Mouse (Mus musculus): ENCODE measurements around the gene Vipr2. TPM values are rescaled to one million over a fixed set of nuclear protein-coding genes. Genes with fewer than 3 reads are reported as not detected.

Gene Vipr2
- polyA plus RNA-seq, 1 experiment from 2014 or later = 1.8 TPM

DNA sequence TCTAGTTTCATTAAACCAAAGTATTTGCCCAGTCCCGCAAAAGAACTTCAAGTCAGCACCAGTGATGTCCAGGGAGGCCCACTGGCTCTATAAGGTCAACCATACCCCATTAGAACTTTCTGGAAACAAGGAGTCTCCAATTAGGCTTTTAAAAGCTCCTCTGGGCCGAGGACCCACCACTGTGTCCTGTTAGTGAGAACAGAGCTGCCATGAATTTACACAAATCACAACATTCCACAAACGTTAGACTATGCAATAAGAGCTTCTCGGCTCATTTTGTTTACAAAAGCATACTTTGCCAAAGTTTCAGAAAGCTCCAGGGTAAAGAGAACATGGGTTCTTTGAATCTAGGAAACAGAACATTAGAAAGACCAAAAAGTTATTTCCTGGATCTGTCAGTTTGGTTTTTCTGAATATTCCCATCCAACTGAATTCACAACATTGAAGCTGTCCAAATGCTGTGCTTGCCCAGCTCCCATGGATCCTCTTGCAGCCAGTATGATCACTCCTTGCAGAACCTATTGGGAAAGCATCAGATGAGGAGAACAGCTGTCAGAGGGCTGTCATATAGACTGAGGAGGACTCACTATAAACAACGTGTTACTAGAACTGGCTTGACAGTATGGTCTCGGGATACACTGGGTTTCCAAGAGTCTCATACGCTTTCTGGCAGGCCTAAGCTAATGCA, 33.6 kb downstream of the Vipr2 start:
- no peaks in the 10 kb centered on the region for H3K4me1 ChIP-seq
- H3K27me3 ChIP-seq (ENCODE audit: low read depth, poor library complexity, severe bottlenecking) = no peaks in the 10 kb centered on the region
- no peaks in the 10 kb centered on the region for H3K9me3 ChIP-seq (replicated peaks)
- H3K27ac ChIP-seq = no peak overlapping the region
- no peaks in the 10 kb centered on the region for H3K36me3 ChIP-seq
- H3K4me3 ChIP-seq = no peak overlapping the region
- no peak for DNase-seq (ENCODE audit: low spot score)
- WGBS = 84% methylated on average over 7 of the region's 7 CpGs

DNA sequence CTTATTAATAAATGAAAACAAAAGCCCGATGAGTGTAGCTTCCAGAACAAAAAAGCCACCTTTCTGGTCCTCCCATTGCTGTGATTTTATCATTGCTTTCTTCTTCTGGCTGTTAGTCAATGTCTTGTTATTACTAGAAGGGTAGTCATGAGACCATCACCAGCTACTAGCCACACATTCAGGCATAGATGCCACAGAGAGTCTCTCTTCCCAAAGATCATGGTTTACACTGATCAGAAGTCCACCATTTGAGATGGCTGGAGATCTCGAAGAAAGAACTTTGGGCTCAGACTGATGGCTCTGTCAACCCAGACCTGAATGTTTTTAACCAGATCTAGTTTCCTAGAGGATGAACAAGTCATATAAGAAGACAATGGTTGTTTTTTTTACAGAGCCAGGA, 38.3 kb downstream of the Vipr2 start:
- H3K9me3 ChIP-seq (replicated peaks) = no peaks in the 10 kb centered on the region
- no peak for DNase-seq (ENCODE audit: low spot score)
- H3K36me3 ChIP-seq = no peaks in the 10 kb centered on the region
- H3K27ac ChIP-seq = no peak overlapping the region
- WGBS = 86% methylated on average over 2 of the region's 2 CpGs
- H3K4me1 ChIP-seq = no peaks in the 10 kb centered on the region
- H3K4me3 ChIP-seq = no peak overlapping the region
- no peaks in the 10 kb centered on the region for H3K27me3 ChIP-seq (ENCODE audit: low read depth, poor library complexity, severe bottlenecking)

DNA sequence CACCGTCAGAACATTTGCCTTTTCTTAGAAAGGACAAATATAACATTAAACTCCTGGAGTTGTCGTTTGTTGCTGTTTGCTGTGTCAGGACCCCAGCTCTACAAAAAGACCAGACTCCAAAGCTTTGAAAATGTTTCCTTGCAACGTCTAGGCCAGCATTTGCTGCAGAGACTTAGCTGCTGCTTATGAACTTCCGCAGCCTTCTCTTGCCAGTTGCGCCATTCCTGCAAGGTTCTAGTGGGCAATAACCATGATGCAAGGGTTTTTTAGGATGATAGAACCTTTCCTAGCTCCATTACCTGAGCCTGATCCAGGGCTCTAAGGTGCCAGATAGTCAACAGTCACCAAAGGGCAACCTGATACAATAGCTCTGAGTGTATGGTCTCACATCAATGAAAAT, 38.9 kb downstream of the Vipr2 start:
- H3K4me1 ChIP-seq = no peaks in the 10 kb centered on the region
- 88% methylated on average over 5 of the region's 5 CpGs for WGBS
- H3K36me3 ChIP-seq = no peaks in the 10 kb centered on the region
- no peak overlapping the region for H3K4me3 ChIP-seq
- no peak overlapping the region for H3K27ac ChIP-seq
- no peak for DNase-seq (ENCODE audit: low spot score)
- no peaks in the 10 kb centered on the region for H3K9me3 ChIP-seq (replicated peaks)
- no peaks in the 10 kb centered on the region for H3K27me3 ChIP-seq (ENCODE audit: low read depth, poor library complexity, severe bottlenecking)

DNA sequence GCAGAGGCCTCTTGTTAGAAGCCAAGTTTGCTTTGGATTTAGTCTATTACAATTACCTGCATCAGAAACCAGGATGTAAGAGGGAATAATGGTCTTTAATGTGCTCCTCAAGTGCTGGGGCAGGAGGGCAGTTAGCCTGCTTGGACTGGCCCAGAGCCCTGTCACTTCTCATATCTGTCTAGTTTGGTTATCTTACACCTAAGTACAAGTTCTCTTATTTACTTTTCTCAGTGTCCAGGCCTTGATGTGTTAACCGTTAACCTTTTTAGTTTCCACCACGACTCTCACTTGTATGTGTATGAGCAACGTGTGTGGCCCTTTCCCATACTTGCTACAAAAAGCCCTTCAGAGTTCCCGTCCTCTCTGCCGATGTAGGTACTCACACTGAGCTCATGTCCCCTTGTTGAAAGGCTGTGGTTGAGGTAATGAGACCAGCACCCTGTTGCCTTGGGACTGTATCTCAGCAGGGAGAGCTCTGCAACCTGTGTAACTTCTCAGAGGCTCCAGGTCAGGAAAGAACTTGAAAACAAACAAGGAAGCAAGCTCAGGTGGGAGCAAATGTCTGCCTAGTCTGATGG, 39.9 kb downstream of the Vipr2 start:
- no peak overlapping the region for H3K27ac ChIP-seq
- no peaks in the 10 kb centered on the region for H3K4me1 ChIP-seq
- H3K27me3 ChIP-seq (ENCODE audit: low read depth, poor library complexity, severe bottlenecking) = no peaks in the 10 kb centered on the region
- H3K36me3 ChIP-seq = no peaks in the 10 kb centered on the region
- 91% methylated on average over 5 of the region's 5 CpGs for WGBS
- no peak for DNase-seq (ENCODE audit: low spot score)
- H3K4me3 ChIP-seq = no peak overlapping the region
- H3K9me3 ChIP-seq (replicated peaks) = no peaks in the 10 kb centered on the region

DNA sequence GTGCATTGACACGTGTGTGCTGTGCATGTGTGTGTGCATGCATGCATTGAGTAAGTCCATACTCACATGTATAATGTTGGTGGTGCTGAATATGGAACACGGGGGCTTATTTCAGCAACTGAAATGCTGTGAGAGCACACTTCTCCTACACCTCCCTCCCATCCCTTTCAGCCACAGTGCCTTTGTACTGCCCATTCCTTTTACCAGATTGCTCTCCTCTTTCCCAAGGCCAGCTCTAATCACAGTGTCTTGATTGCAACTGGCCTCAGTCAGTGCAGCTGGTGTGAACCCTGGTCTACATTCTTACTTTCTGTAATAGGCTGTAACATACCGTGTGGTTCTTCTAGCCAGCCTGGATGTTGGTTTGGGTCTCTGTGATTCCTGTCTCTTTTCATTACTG, 41.5 kb downstream of the Vipr2 start:
- Histone ChIP-seq H3K27ac (no peak overlapping the region), H3K9me3 (replicated peaks) (no peaks in the 10 kb centered on the region), H3K4me3 (no peak overlapping the region), H3K4me1 (no peaks in the 10 kb centered on the region), H3K36me3 (no peaks in the 10 kb centered on the region), H3K27me3 (ENCODE audit: low read depth, poor library complexity, severe bottlenecking) (no peaks in the 10 kb centered on the region)
- 86% methylated on average over 3 of the region's 3 CpGs for WGBS
- DNase-seq (ENCODE audit: low spot score) = no peak

DNA sequence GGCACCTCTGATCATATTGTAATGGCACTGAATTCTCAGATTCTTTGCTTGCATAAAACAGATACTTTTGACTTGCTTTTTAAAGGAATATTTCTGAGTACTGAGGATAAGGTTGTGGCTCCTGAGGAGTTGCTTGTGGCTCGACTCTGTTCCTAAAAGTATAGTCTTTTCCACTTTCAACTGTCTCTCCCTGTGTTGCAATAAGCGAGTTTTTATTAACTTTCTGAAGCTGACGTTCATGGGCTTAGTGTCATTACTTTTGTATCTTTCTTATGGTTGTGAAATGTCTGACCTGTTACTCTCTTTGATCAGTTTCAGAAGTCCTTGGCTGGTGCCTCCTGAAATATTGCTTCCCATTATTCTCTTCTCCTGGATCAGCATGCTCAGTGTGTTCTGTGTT, 46.3 kb downstream of the Vipr2 start:
- Histone ChIP-seq H3K9me3 (replicated peaks) (no peaks in the 10 kb centered on the region), H3K36me3 (no peaks in the 10 kb centered on the region), H3K27ac (no peak overlapping the region), H3K4me3 (no peak overlapping the region), H3K27me3 (ENCODE audit: low read depth, poor library complexity, severe bottlenecking) (no peaks in the 10 kb centered on the region), H3K4me1 (no peaks in the 10 kb centered on the region)
- DNase-seq (ENCODE audit: low spot score) = no peak
- WGBS = 82% methylated on average over 3 of the region's 3 CpGs

DNA sequence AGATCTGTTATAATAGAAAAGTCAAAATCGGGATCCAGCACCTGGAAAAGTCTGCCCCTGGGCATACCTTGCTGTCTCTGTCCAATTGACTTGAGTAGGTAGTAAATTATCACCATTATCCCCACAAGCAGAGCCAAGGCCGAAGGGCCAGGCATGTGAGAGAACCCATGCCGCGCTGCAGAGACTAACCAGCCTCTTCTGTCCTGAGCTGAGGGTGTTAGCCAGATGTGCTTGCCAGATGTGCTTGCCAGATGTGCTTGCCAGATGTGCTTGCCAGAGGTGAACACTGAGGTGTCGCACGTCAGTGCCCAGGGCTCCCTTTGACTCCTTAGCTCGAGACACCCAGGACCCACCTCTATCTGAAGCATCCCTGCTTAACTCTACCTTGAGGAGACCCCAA, 53.4 kb downstream of the Vipr2 start:
- H3K27me3 ChIP-seq (ENCODE audit: low read depth, poor library complexity, severe bottlenecking) = no peaks in the 10 kb centered on the region
- peaks cover 6% of the 10 kb centered on the region for H3K4me1 ChIP-seq
- no peaks in the 10 kb centered on the region for H3K9me3 ChIP-seq (replicated peaks)
- no peak overlapping the region for H3K4me3 ChIP-seq
- WGBS = 56% methylated on average over 7 of the region's 7 CpGs
- no peak overlapping the region for H3K27ac ChIP-seq
- DNase-seq (ENCODE audit: low spot score) = peak; percentile 39
- H3K36me3 ChIP-seq = no peaks in the 10 kb centered on the region

DNA sequence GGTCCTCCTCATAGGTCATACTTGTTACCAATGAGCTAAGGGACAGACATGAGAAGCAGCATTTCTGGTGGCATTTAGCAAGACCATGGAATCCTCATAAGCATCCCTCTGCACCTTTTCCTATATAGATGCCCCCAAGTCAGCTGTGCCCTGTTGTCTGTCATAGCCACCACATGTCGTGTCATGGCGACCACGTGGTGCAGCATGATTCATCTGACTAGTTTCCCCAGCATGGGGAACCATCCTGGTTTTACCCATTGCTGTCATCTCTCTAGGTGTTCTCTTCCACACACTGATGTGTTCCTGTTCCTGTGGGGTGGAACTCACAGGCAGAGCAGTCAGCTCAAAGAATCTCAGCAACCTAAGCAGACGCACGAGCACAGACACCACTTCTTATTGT, 55.4 kb downstream of the Vipr2 start:
- Histone ChIP-seq H3K4me1 (peaks cover 6% of the 10 kb centered on the region), H3K36me3 (no peaks in the 10 kb centered on the region), H3K4me3 (no peak overlapping the region), H3K27me3 (ENCODE audit: low read depth, poor library complexity, severe bottlenecking) (no peaks in the 10 kb centered on the region), H3K27ac (no peak overlapping the region), H3K9me3 (replicated peaks) (no peaks in the 10 kb centered on the region)
- no peak for DNase-seq (ENCODE audit: low spot score)
- 92% methylated on average over 5 of the region's 5 CpGs for WGBS

DNA sequence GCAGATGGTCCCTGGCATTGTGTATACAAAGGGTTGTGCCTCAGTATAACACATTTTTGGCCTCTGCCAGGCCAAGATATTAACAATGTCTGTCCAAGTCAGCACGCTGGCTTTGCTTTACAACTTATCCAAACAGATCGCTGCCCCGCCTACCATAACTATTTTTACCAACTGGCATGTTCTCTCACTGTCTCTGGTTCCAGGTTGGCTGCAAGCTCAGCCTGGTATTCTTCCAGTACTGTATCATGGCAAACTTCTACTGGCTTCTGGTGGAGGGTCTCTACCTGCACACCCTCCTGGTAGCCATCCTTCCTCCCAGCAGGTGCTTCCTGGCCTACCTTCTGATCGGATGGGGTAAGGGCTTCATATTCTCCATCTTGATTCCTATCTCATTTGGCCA, 58.4 kb downstream of the Vipr2 start:
- DNase-seq (ENCODE audit: low spot score) = no peak
- H3K9me3 ChIP-seq (replicated peaks) = no peaks in the 10 kb centered on the region
- H3K27ac ChIP-seq = no peak overlapping the region
- peaks cover 3% of the 10 kb centered on the region for H3K4me1 ChIP-seq
- H3K27me3 ChIP-seq (ENCODE audit: low read depth, poor library complexity, severe bottlenecking) = no peaks in the 10 kb centered on the region
- no peaks in the 10 kb centered on the region for H3K36me3 ChIP-seq
- WGBS = 94% methylated on average over 4 of the region's 4 CpGs
- no peak overlapping the region for H3K4me3 ChIP-seq

DNA sequence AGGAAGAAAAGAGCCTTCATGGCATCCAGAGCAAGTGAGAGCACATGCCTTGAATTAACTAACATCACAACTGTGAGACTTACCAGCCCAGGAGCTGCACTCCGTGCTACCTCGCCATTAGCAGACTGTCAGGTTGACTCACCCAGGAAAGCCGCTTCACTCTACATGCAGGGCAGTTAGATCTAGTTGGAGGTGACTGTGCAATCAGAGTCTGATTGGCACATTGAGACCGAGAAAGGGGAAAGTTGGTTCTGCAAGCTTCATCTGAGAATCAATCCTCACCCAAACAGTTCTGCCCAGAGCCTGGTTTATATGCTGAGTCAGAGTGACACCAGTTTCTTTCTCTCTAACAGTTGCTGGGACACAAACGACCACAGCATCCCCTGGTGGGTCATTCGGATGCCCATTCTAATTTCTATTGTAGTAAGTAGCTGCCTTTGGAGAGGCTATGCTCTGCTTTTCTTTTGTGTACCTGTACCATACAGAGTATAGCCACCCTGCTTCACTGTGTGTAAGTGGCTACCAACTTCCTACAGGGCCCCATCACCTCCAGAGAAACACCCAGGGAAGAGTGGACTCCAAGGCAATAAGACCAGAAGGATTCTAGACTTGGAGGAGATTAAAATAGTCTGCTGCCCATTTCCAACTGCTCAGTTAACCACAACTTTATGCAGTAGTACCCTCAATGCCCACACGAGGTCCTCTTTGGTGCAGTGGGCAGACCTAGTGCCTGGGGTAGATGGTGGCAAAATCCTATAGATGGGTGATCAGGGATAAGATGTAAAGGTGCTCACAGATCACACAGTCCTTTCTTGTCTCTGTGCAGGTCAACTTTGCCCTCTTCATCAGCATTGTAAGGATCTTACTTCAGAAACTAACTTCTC, 61.0 kb downstream of the Vipr2 start:
- 82% methylated on average over 7 of the region's 7 CpGs for WGBS
- no peaks in the 10 kb centered on the region for H3K9me3 ChIP-seq (replicated peaks)
- no peaks in the 10 kb centered on the region for H3K4me1 ChIP-seq
- no peak overlapping the region for H3K27ac ChIP-seq
- no peak for DNase-seq (ENCODE audit: low spot score)
- H3K27me3 ChIP-seq (ENCODE audit: low read depth, poor library complexity, severe bottlenecking) = no peaks in the 10 kb centered on the region
- H3K4me3 ChIP-seq = no peak overlapping the region
- no peaks in the 10 kb centered on the region for H3K36me3 ChIP-seq

DNA sequence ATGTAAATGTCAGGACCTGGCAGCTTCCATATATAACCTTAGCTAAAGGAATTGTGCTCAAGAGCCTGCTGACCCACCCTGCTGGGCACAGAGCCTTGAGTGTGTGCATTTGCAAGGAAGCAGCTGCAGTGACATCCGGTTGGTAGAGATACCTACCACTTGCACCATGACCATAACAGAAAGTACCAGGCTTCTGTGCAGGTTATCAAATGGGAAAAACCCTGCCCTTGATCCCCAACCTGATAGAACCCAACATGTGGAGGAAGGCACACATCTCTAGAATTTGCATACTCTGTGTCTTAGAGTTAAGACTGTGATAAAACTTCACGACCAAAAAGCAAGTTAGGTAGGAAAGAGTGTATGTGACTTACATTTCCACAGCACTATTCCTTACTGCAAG, 63.1 kb downstream of the Vipr2 start:
- Histone ChIP-seq H3K4me3 (no peak overlapping the region), H3K27ac (no peak overlapping the region), H3K27me3 (ENCODE audit: low read depth, poor library complexity, severe bottlenecking) (no peaks in the 10 kb centered on the region), H3K36me3 (no peaks in the 10 kb centered on the region), H3K9me3 (replicated peaks) (no peaks in the 10 kb centered on the region), H3K4me1 (no peaks in the 10 kb centered on the region)
- WGBS = 85% methylated on average over 2 of the region's 2 CpGs
- DNase-seq (ENCODE audit: low spot score) = no peak

DNA sequence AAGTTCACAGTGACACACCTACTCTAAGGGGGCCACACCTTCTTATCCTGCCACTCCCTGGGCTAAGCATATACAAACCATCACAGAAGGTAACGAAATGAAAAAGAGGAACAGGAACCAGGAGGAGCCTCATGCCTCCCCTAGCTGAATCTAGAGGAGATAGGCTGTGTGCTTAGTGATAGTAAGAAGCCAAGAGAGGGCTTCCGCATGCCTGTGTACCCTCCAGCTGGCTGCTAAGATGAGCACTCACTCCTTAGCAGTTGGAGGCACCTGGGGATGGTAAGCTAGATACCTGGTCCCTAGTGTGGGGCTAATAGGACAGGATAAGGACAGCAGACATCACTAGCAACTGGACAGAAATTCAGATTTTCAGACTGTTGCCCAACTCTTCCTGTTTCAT, 64.3 kb downstream of the Vipr2 start:
- 95% methylated on average over 2 of the region's 2 CpGs for WGBS
- Histone ChIP-seq H3K27ac (no peak overlapping the region), H3K36me3 (no peaks in the 10 kb centered on the region), H3K4me1 (no peaks in the 10 kb centered on the region), H3K27me3 (ENCODE audit: low read depth, poor library complexity, severe bottlenecking) (no peaks in the 10 kb centered on the region), H3K9me3 (replicated peaks) (no peaks in the 10 kb centered on the region), H3K4me3 (no peak overlapping the region)
- DNase-seq (ENCODE audit: low spot score) = no peak

DNA sequence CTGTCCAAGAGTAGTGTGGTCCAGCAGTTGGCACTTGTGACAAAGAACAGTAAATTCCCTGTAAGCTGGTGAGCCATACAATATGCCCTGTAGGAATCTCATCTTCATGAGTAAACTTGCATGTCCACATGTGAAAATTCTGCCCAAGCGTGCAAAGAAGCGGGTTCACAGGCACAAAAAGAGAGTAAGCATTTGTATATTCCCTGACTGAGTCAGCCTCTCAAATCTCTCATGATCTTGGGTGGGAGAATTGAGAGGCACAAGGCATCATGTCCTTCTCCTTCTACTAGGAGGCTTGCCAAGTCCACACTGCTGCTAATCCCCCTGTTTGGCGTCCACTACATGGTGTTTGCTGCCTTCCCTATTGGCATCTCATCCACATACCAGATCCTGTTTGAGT, 64.9 kb downstream of the Vipr2 start:
- Histone ChIP-seq H3K27me3 (ENCODE audit: low read depth, poor library complexity, severe bottlenecking) (no peaks in the 10 kb centered on the region), H3K4me1 (no peaks in the 10 kb centered on the region), H3K27ac (no peak overlapping the region), H3K9me3 (replicated peaks) (no peaks in the 10 kb centered on the region), H3K4me3 (no peak overlapping the region), H3K36me3 (no peaks in the 10 kb centered on the region)
- 92% methylated on average over 3 of the region's 3 CpGs for WGBS
- no peak for DNase-seq (ENCODE audit: low spot score)
